Mouse (Mus musculus): ENCODE data around the gene Stim2.

The Stim2 gene

GRCm38 (mm10) chr5:53998146-53998742 is at the start of gene Stim2:
Stim2 (plus strand) TSS chr5:53998499.
- DNase-seq: peak; percentile 93 to 97

- DNase-seq: no peak
Measured at GRCm38 (mm10) chr5:53948606-53949266, 49.6 kb upstream of the Stim2 start.

GRCm38 (mm10) chr5:53950189-53950588 is 48.1 kb upstream of the Stim2 start:
- DNase-seq: no peak

GRCm38 (mm10) chr5:53953216-53953615 is 45.1 kb upstream of the Stim2 start:
- DNase-seq: no peak

- no peak for DNase-seq
Measured at GRCm38 (mm10) chr5:53953797-53954196, 44.5 kb upstream of the Stim2 start.

GRCm38 (mm10) chr5:53955966-53956365 is 42.3 kb upstream of the Stim2 start:
- no peak for DNase-seq

- no peak for DNase-seq
Measured at GRCm38 (mm10) chr5:53956396-53957314, 41.6 kb upstream of the Stim2 start.

GRCm38 (mm10) chr5:53957348-53957747 is 41.0 kb upstream of the Stim2 start:
- DNase-seq: no peak

GRCm38 (mm10) chr5:53961229-53961628 is 37.1 kb upstream of the Stim2 start:
- DNase-seq: no peak

GRCm38 (mm10) chr5:53961830-53962515 is 36.3 kb upstream of the Stim2 start:
- DNase-seq: no peak

GRCm38 (mm10) chr5:53965656-53966055 is 32.6 kb upstream of the Stim2 start:
- DNase-seq: no peak

- no peak for DNase-seq
Measured at GRCm38 (mm10) chr5:53967560-53967959, 30.7 kb upstream of the Stim2 start.

GRCm38 (mm10) chr5:53970178-53970577 is 28.1 kb upstream of the Stim2 start:
- DNase-seq: no peak

GRCm38 (mm10) chr5:53971201-53971600 is 27.1 kb upstream of the Stim2 start:
- DNase-seq: no peak

- no peak for DNase-seq
Measured at GRCm38 (mm10) chr5:53972905-53973304, 25.4 kb upstream of the Stim2 start.

GRCm38 (mm10) chr5:53976497-53976896 is 21.8 kb upstream of the Stim2 start:
- no peak for DNase-seq

- DNase-seq: no peak
Measured at GRCm38 (mm10) chr5:53977060-53977459, 21.2 kb upstream of the Stim2 start.

GRCm38 (mm10) chr5:53983358-53983757 is 14.9 kb upstream of the Stim2 start:
- no peak for DNase-seq

GRCm38 (mm10) chr5:53985632-53986031 is 12.7 kb upstream of the Stim2 start:
- DNase-seq: no peak

- DNase-seq: no peak
Measured at GRCm38 (mm10) chr5:53987496-53987895, 10.8 kb upstream of the Stim2 start.

GRCm38 (mm10) chr5:53988053-53988452 is 10.2 kb upstream of the Stim2 start:
- DNase-seq: no peak

- DNase-seq: peak; percentile 43 to 61
Measured at GRCm38 (mm10) chr5:53992616-53993015, 5.7 kb upstream of the Stim2 start.

GRCm38 (mm10) chr5:53994576-53994975 is 3.7 kb upstream of the Stim2 start:
- no peak for DNase-seq

All from cerebellum, postnatal 36 days (tissue).